Mouse (Mus musculus) gastrocnemius, postnatal 25 days (tissue): ENCODE measurements around the gene Pramel1. TPM values are rescaled to one million over a fixed set of nuclear protein-coding genes. Genes with fewer than 3 reads are reported as not detected.

Experiments used
- total RNA-seq, 2 experiments: library from RNA; stranded (reverse); gene quantifications; 1 replicate in 1 of 2; 2 replicates in 1 of 2; pipeline ENCODE4 v1.2.3; 2021

Gene Pramel1
- total RNA-seq, 2 experiments from 2014 or later: not detected

Other genes starting within 250 kb of the Pramel1 start
- gene Prdm2, start 181.4 kb upstream of the Pramel1 start, total RNA-seq: 10 to 100 TPM; 16.2 to 21.1 TPM
- gene Pdpn, start 94.9 kb upstream of the Pramel1 start, total RNA-seq: 10 to 100 TPM in 1 of 2 experiments, 1 to 10 TPM in 1; 9.5 to 11.5 TPM
- gene Lrrc38, start 44.7 kb upstream of the Pramel1 start, total RNA-seq: 10 to 100 TPM; 22.7 to 26.8 TPM
- 1 to 10 TPM; 6.3 to 6.5 TPM for gene Pramef8, start 18.0 kb downstream of the Pramel1 start, total RNA-seq
- gene Oog4, start 55.9 kb downstream of the Pramel1 start, total RNA-seq: not detected
- gene Gm13043, start 116.9 kb downstream of the Pramel1 start, total RNA-seq: not detected
- gene Gm13040, start 141.5 kb downstream of the Pramel1 start, total RNA-seq: not detected
- not detected for gene BC080695, start 157.3 kb downstream of the Pramel1 start, total RNA-seq
- not detected for gene Gm13057, start 157.3 kb downstream of the Pramel1 start, total RNA-seq
- gene Gm13083, start 220.6 kb downstream of the Pramel1 start, total RNA-seq: not detected